Mouse (Mus musculus) heart, postnatal 0 days (tissue): ENCODE results near the gene Izumo1.
A peak's percentile ranks its signal among the peaks of the same experiment; 100 is the strongest.

Experiments
- CTCF ChIP-seq: IDR thresholded peaks from 2 replicates; pipeline ENCODE4 v1.5.1; 2016; ENCODE audit warnings: antibody characterized with exemption, control low read depth, low read depth
- EP300 ChIP-seq: IDR thresholded peaks from 2 replicates; pipeline ENCODE4 v1.6.1; 2016; ENCODE audit warnings: antibody characterized with exemption, low read depth

DNA sequence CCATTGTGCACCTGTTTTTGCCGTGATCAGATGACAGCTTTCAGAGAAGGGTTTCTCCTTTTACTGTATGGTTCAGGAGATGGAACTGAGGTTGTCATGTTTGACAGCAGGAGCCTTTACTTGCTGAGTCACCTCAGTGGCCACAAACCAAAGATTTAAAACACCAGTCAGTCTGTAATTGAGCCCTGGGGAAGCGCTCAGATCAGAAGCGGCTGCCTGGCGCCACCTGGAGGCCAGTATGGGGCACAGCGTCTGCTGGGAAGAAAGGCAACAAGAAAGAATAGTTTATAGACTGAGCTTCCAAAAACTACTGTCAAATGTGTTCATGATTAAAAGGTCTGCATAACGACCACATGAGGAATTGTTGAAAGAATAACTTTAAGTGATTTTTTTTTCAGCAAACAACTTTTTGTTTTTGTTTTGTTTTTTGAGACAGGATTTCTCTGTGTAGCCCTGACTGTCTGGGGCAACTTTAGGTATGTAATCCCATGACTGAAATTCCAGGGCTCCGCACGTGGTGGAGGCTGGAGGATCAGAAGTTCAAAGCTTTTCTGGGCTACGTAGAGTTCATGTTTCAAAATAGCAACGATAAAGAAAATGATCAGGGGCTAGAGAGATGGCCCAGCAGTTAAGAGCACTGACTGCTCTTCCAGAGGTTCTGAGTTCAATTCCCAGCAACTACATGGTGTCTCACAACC lies 28.3 kb upstream of the Izumo1 start:
- TF ChIP-seq CTCF (peak; percentile 89), EP300 (0 out of 2 replicates have a peak, but pooled peaks have one; percentile 33)
